Mouse (Mus musculus) thymus, adult 2 months (tissue): ENCODE measurements around the gene Adam30. TPM values are rescaled to one million over a fixed set of nuclear protein-coding genes. Genes with fewer than 3 reads are reported as not detected.
"Not testable (repeated sequence)": the region's sequence is repeated elsewhere in the genome, so short reads cannot be mapped to it uniquely, and the experiment has no call there.

ENCODE experiments used
- DNase-seq: peaks from one replicate; pipeline ENCODE4 v3.0.0; 2021
- H3K27ac ChIP-seq: fragments of 200-500 bp; 2 replicates; pipeline ENCODE4 v1.5.1; 2012; ENCODE audit warnings: low read length, control low read depth; ENCODE audit not compliant: control insufficient read depth, insufficient read depth
- H3K27me3 ChIP-seq: fragments of 200-500 bp; 2 replicates; pipeline ENCODE4 v1.6.1; 2012; ENCODE audit warnings: mild to moderate bottlenecking, low read length, moderate library complexity, mixed read lengths; ENCODE audit not compliant: control insufficient read depth, insufficient read depth
- H3K36me3 ChIP-seq: fragments of 200-500 bp; 2 replicates; pipeline ENCODE4 v1.6.1; 2012; ENCODE audit warnings: mild to moderate bottlenecking, low read length, moderate library complexity; ENCODE audit not compliant: control insufficient read depth, insufficient read depth
- H3K4me1 ChIP-seq: fragments of 200-500 bp; replicated peaks from 2 replicates; pipeline ENCODE4 v1.6.1; 2012; ENCODE audit warnings: low read length; ENCODE audit not compliant: control insufficient read depth, insufficient read depth
- H3K4me3 ChIP-seq: fragments of 200-500 bp; 2 replicates; pipeline ENCODE4 v1.5.1; 2012; ENCODE audit warnings: mild to moderate bottlenecking, low read length, control low read depth, moderate library complexity; ENCODE audit not compliant: control insufficient read depth, insufficient read depth
- CTCF ChIP-seq: fragments of 200-500 bp; IDR thresholded peaks from 2 replicates; pipeline ENCODE4 v1.5.1; 2012; ENCODE audit warnings: mild to moderate bottlenecking, control low read depth, low read length, moderate library complexity, borderline replicate concordance; ENCODE audit not compliant: control insufficient read depth, poor library complexity, insufficient read depth; ENCODE audit errors: extremely low read depth
- POLR2A ChIP-seq: fragments of 200-500 bp; IDR thresholded peaks from 2 replicates; pipeline ENCODE4 v1.6.1; 2012; ENCODE audit warnings: mild to moderate bottlenecking, low read length, control low read depth, moderate library complexity; ENCODE audit not compliant: control insufficient read depth, poor library complexity, insufficient read depth; ENCODE audit errors: extremely low read depth
- WGBS: fragments of 180-500 bp; shearing (Covaris S2); methylation state at CpG from one replicate; pipeline ENCODE4 v1.1.7; 2018; 5-methylcytosine and 5-hydroxymethylcytosine counted together
- polyA plus RNA-seq: library from polyadenylated mRNA; depleted of rRNA; stranded (reverse); fragments of >200 nt; gene quantifications from 2 replicates; pipeline ENCODE4 v1.2.3, GENCODE M21; 2012; rRNA removed

The Adam30 gene
- not detected in 2 replicates for polyA plus RNA-seq

GRCm38 (mm10) chr3:98160330-98160729 is at the start of gene Adam30:
TSS of gene Adam30 (plus strand) at chr3:98160630.
- Histone ChIP-seq H3K4me3 (no peak within 1 kb of the TSS), H3K27me3 (no peaks in the 10 kb centered on the region), H3K36me3 (no peaks in the 10 kb centered on the region), H3K27ac (no peak within 1 kb of the TSS), H3K4me1 (no peaks in the 10 kb centered on the region)
- no peak for DNase-seq
- WGBS: 94% methylated on average over 17 of the region's 17 CpGs
- no peak for TF ChIP-seq POLR2A
- no peak for TF ChIP-seq CTCF

DNA sequence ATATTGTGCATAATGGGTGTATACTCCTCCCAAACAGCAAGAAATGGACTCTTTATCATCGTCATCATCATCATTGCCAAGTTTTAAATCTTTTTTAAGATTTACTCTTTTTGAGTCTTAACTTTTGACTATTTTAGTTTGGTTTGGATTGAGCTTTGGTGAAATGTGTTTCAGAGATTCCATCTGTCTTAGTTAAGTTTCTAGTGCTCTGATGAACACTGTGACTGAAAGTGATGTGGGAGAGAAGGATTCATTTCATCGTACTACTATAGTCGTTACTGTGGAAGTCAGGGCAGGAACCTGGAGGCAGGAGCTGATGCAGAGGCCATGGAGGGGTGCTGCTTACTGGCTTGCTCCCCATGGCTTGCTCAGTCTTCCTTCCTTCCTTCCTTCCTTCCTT is 42.2 kb upstream of the Adam30 start:
- WGBS: 100% methylated on average over 3 of the region's 3 CpGs
- H3K4me1 ChIP-seq: no peaks in the 10 kb centered on the region; the same call in 1 of the 2 replicates
- TF ChIP-seq POLR2A (no peak), CTCF (no peak)
- H3K36me3 ChIP-seq: peaks cover 23% of the 10 kb centered on the region
- no peak overlapping the region for H3K4me3 ChIP-seq
- DNase-seq: no peak
- no peaks in the 10 kb centered on the region for H3K27me3 ChIP-seq
- no peak overlapping the region for H3K27ac ChIP-seq

DNA sequence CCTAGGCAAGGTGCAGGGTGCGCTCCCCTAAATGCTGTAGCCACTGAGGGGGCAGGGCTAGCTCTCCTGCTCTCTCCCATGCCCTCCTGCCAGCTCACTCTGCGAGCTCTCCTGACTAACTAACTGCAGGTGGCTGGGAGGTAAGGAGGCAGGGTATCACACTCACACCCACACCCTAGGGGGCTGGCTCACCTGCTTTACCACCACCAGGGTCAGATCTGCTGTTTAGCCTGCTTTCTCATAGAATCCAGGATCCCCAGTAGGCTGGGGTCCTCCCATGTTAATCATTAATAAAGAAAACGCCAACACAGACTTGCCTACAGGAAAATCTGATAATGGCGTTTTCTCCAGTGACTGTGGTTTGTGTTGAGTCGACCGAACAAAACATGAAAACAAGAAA is 41.1 kb upstream of the Adam30 start:
- peaks cover 30% of the 10 kb centered on the region for H3K36me3 ChIP-seq
- H3K27me3 ChIP-seq: no peaks in the 10 kb centered on the region
- no peak for TF ChIP-seq CTCF
- TF ChIP-seq POLR2A: no peak

GRCm38 (mm10) chr3:98120884-98121283 is 39.5 kb upstream of the Adam30 start:
- peaks cover 32% of the 10 kb centered on the region for H3K36me3 ChIP-seq
- H3K4me3 ChIP-seq: no peak overlapping the region
- no peaks in the 10 kb centered on the region for H3K4me1 ChIP-seq
- no peak for DNase-seq
- no peak overlapping the region for H3K27ac ChIP-seq
- 99% methylated on average over 6 of the region's 6 CpGs for WGBS
- H3K27me3 ChIP-seq: no peaks in the 10 kb centered on the region
- TF ChIP-seq CTCF (no peak), POLR2A (no peak)

More for the DNA sequence above, 41.1 kb upstream of the Adam30 start:
- 96% methylated on average over 6 of the region's 6 CpGs for WGBS
- H3K4me1 ChIP-seq: no peaks in the 10 kb centered on the region; the same call in 1 of the 2 replicates
- DNase-seq: no peak
- H3K27ac ChIP-seq: no peak overlapping the region
- H3K4me3 ChIP-seq: no peak overlapping the region

- no peak overlapping the region for H3K27ac ChIP-seq
- no peaks in the 10 kb centered on the region for H3K4me1 ChIP-seq
- H3K27me3 ChIP-seq: no peaks in the 10 kb centered on the region
- DNase-seq: no peak
- no peak overlapping the region for H3K4me3 ChIP-seq
- WGBS: 100% methylated on average over 2 of the region's 2 CpGs
- TF ChIP-seq POLR2A (no peak), CTCF (no peak)
- peaks cover 15% of the 10 kb centered on the region for H3K36me3 ChIP-seq
Observed at GRCm38 (mm10) chr3:98127775-98128174, 32.7 kb upstream of the Adam30 start.

DNA sequence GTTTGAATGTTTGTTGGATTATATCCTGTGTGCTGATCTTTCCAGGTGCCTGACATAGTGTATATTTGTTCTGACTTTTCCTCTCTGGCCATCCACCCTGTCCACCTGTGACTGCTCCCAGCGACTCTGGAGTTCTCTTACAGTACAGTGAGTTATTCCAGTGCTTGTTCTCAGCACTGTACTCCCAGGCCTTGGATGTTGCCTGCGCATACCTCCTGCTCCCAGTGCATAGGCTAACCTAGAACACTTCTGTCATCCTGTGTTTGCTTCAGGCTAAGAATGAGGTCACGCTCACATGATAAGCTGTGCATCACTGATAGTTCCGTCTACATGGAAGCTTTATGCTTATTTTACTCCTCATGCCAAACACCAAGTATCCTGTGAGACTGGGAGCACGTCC is 31.7 kb upstream of the Adam30 start:
- WGBS: 93% methylated on average over 5 of the region's 5 CpGs
- no peak overlapping the region for H3K4me3 ChIP-seq
- no peak for TF ChIP-seq POLR2A
- TF ChIP-seq CTCF: no peak
- DNase-seq: no peak
- H3K4me1 ChIP-seq: no peaks in the 10 kb centered on the region
- no peaks in the 10 kb centered on the region for H3K27me3 ChIP-seq
- peaks cover 9% of the 10 kb centered on the region for H3K36me3 ChIP-seq
- H3K27ac ChIP-seq: no peak overlapping the region

GRCm38 (mm10) chr3:98132140-98132539 is 28.3 kb upstream of the Adam30 start:
- H3K27ac ChIP-seq, H3K27me3 ChIP-seq, H3K36me3 ChIP-seq, H3K4me1 ChIP-seq, H3K4me3 ChIP-seq, DNase-seq: not testable (repeated sequence)
- over 99% methylated on average over 4 of the region's 4 CpGs for WGBS
